Mouse (Mus musculus): ENCODE measurements at regions not wholly inside any gene's neighbourhood (a gene's known extent, or its start where the extent isn't known, plus 50 kb on each side); places are given as distances from the start of the nearest gene placed in this dataset.

DNA sequence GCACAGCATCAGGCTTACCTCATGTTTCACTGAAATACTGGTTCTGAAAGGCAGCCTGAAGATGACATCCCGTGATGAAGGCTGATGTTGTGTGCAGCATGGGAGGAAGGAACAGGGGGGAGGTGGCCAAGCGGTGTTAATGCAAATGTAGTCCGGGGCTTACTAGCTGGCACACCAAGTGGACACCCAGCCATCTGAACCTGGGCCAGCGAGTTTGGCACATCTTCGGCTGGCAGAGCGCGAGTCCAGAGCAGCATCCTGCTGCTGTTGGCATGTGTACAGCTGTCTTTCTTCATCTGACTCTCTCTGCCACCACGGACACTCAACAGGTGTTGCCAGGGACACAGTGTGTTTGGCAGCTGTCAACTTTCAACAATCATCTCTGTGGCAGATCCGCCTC lies 135.0 kb upstream of the Ap5m1 start:
- TF ChIP-seq CTCF (IDR thresholded peaks at IDR 0.05; ENCODE audit: control insufficient read depth, insufficient read depth, insufficient read length) (no peak), CEBPB (IDR thresholded peaks at IDR 0.05; ENCODE audit: low read depth) (no peak), MYOD1 (IDR thresholded peaks at IDR 0.05; ENCODE audit: control insufficient read depth, insufficient read length, low read depth) (no peak)
